Mouse (Mus musculus): Measurements from ENCODE around the gene A930017K11Rik.

The A930017K11Rik gene

DNA sequence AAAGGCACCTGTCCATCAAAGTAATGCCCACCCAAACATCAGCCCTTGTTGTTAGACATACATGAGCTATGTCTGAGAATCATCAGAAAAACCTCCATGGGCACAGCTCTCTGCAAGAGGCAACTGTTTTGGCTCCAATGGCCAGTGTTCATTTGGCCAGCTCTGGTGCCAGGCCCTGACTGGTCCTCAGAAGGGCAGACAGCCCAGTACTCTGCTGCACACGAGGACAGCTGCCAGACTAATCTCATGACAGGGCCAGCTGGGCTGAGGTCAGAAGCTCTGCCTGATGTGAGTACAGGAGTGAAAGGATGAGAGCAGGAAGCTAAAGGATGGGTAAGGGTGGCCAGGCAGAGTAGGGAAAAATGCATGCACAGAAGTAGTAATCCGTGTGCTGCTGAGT is 27.0 kb downstream of the A930017K11Rik start:
- DNase-seq (ENCODE audit: low spot score in 2 of 2), result peak in 1 of 2 experiments; percentile 57

DNA sequence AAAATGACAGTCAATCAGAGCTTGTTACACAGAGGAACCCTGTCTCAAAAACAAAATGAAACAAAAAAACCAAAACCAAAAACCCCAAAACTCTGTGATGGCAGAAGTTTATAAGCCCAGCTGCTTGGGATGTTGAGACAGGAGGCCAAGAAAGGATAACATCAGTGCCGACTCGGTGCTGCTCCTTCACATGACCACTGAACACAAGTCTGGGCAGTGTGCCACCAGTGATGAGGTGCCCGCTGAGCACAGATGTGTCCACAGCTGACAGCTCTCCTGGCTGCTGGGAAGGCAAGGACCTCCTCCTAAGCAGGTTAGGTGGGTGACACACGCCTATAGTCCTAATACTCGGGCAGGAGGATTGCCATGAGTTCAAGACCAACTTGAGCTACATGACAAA is 30.2 kb downstream of the A930017K11Rik start:
- DNase-seq (ENCODE audit: low spot score in 2 of 2), result no peak

DNA sequence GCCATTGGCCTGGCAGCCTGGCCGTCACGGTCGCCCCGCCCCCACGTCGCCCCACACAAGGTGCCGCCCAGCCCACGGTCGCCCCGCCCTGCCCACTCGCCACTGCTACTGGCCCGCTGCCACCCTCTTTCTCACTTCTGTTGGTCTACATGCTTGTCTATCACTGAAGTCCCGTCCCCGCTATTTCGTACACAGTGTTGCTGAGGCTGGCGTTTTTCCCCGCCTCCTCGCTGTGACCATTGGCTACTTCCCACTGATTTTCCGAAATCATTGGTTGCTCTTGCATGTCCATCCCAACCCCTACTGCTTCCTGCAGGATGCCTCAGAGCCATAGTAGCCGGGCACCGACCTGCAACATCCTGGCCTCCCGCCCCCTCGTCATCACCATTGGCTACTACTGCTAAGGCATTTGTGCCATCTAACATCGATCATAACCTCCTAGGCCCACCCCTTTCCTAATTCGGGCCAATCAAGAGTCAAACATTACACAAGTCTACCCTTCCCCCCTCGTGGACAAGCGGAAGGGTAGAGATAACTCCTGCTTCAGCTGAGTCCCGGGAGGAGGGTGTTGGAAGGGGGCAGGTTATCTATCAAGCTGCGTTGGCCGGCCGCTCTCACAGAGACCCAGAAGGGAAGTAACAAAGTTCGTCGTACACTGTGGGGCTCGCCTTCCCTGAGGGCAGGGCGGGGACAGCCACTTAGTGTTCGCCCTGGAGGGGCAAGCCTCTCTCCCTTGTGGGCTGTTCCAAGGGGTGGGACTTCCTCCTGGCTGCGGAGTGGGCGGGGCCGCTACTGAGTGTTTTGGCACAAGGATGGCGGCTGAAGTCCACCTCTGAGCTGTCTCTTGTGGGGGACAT is 32.4 kb downstream of the A930017K11Rik start:
- peak; percentile 100 for DNase-seq (ENCODE audit: low spot score in 2 of 2)

DNA sequence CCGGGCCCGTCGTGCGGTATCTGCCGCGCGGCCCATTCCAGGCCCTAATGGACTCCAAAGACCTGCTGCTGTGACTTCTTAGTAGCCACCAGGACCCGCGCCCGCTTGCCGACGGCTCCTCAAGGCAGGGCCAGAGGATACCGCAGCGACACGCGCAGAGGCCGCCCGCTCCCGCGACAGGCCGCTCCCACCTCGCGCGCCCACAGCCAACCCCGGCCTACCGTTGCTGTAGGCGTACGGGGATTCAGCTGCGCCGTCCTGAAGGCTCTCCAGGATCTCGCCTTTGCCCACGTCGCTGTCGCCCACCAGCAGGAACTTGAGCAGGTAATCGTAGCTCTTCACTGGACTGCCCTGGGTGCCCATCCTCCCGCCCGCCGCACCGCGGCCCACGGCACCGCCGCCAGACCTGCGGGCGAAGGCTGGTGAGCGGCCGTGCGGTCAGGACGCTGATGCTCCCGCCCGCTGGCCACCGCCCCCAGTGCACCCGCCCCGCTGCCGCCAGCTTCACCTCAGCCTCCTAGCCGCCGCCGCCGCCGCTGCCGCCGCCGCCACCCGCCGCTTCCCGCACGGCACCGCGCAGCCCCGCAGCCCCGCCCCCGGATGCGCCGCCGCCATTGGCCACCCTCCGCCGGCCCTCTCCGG is 33.1 kb downstream of the A930017K11Rik start, which contains the start of gene Rab40c:
Gene Rab40c (minus strand): TSS at position 584 of the 642 bp plus-strand sequence.
- peak; percentile 44 to 53 for DNase-seq (ENCODE audit: low spot score in 2 of 2)

DNA sequence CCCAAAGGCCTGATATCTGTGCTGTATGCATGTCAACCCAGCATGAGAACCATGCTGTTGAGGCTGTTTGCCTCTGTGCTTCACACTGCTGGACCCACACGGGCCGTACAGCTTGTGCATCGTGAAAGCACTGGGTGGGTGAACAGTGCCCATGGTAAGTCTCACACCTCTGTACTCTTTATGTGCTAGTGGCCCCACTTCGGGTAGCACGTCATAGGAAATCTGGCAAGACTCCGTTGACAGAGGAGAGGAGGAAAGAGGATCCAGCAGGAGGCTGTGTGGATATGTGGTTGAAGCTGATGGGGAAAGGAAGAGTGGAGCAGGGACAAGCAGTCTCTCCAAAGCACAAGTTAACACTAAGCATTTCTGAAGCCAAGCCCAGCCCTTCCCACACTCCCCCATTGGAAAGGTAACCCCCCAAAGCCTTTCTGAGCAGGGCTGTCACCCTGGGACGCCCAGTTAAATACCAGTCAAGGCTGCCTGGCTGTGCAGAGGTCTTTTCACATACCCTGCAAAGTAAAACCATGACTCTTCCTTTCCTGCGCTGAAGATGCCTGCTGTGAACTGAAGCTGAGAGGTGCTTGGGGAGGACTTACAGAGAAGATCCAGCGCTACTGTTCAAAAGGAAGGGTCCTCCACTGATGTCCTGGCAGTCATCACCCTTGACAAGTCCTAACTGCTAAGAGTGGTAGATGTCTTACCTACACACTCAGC is 34.2 kb downstream of the A930017K11Rik start:
- DNase-seq (ENCODE audit: low spot score in 2 of 2), result no peak

DNA sequence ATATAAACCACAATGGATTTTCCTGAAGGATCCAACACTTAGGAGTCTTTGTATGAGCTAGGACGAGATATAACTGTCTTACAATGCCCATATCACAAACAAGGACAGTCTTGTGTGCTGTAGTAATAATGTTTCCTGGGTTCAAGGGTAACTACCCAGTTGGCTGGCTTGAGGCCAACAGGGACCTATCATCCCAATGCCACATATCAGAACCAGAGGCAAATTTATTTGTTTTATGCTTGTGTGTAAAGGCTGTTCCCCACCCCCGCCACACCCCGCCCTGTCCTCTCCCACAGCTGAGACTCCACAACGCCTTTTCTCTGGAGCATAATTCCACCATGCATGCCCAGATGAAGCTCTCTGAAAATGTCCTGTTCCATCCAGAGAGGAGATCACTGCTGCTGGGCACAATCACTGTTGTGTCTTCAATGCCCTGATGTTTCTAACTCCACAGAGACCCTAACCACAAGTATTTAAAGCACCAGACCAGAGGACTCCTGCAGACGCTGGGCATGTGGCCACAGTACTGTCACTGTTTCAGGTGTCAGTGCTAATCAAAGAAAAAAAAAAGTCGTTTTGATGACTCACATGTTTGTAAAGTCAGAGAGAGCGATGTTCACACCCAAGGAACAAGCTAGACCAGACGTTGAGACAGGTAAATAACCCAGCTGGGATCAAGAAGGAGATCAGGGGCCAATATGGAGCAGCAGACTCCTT is 35.3 kb downstream of the A930017K11Rik start:
- no peak for DNase-seq (ENCODE audit: low spot score in 2 of 2)

DNA sequence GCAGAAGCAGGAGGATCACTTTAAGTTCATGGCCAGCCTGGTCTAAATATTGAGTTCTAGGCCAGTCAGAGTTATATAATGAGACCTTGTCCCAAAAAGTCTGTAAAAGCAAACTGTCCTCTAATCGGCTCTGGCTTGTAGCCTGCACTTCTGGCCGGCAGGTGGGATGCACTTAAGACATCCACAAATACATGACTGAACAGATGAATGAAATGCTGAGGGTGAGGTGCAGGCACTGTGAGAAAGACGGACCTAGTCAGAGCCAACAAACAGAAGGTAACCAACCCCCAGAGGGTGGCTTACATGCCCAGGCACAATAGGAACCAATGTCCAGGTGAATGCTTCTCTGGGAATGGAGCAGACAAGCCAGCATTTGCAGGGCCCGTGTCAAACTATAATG is 38.1 kb downstream of the A930017K11Rik start:
- DNase-seq (ENCODE audit: low spot score in 2 of 2), result no peak

DNA sequence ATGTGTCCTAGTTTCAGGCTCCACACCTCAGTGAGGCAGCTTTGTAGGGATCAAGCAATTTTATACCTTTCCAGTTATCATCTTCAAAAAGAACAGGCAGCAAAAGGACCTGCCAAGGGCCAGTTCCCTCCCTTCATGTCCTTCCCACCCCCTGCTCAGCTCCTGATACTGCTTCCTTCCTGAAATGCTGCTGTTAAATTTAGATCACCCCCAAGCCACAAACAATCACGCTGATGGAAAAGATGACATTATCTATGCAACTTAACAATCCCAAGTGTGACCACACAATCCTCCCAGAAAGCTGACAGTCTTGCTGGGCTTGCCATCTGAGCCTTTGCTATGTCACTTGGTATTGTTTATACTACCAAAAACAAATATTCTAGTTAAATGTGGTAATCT is 38.5 kb downstream of the A930017K11Rik start:
- DNase-seq (ENCODE audit: low spot score in 2 of 2), result no peak

DNA sequence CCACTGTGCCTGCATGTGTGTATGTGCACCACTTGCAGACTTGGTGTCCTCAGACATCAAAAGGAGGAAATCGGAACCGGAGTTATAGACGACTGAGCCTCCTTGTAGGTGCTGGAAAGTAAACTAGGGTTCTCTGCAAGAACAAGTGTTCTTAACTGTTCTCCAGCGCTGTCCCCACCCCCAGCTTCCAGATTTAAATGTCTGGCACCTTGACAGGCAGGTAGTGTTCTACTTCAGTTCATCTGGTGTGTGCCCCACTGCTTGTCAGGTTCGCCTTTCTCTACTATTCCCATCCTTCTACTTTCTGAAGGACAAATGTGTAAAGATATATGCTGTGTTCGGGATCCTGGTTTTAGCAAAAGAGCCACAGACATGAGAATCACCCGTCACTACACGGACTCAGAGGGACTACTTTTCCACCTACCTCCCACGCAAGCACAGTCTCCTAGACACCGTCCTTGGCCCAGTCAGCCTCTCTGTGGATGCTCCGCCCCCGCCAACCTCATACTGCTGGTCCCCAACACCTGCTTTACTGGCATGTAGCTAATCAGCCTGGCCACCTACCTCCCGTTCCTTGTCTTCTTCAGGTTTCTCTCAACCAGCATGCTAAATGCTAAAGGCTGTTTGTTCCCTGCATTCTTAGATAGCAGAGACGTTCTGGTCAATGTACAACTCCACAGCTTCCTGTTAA is 39.0 kb downstream of the A930017K11Rik start:
- peak; percentile 68 to 74 for DNase-seq (ENCODE audit: low spot score in 2 of 2)

DNA sequence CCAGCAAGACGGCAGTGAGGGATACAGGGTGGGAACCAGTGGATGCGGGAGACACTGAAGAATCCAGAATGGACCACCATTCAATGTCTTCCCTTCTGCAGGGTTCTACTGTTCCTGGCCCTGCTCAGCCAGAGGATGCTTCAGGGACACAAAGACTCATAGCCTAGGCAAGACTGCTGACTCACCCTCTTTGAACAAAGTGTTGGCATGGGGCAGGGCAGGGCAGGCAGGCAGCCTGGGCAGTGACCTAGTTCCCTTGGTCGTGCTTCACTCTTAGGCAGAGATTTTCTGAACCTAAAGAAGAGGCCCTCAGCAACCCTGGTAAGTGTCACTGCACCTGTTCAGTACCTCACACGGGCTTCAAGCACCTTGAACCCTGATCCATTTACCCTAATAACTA is 40.5 kb downstream of the A930017K11Rik start:
- DNase-seq (ENCODE audit: low spot score in 2 of 2), result no peak

DNA sequence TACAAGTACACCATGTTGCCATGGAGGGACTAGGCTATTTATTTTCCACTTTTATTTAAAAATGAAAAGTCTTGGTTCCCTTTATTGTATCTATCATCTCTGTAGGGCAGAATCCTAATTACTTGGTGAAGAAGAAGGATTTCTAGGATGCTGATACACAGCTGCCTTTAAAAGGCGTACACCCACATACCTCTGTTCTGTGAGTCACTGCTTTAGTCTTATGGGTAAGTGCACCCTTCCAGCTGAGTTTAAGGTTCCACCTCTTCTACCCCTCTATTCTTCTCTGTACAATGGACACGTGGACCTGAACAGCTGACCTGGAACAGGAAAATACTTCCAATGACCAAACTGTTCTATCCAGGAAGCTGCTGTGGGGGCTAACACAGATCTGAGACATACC is 44.7 kb downstream of the A930017K11Rik start:
- DNase-seq (ENCODE audit: low spot score in 2 of 2), result no peak

DNA sequence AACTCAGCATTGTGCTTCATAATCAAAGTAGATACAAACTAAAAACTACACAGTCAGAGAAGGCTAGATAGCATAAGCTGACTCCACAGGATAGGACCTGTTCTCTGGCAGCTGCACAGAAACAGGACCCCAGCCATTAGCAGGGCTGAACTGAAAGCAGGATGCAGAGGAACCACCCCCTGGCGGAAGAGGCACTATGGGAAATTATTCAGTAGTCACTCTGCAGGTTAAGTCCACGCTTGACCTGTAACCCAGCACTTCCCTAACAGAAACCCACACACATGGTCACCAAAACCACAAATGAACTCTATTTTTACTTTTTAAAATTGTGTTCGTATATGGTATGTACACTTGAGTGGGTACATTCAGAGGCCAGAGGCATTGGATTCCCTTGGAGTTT is 49.3 kb downstream of the A930017K11Rik start:
- DNase-seq (ENCODE audit: low spot score in 2 of 2), result no peak

DNA sequence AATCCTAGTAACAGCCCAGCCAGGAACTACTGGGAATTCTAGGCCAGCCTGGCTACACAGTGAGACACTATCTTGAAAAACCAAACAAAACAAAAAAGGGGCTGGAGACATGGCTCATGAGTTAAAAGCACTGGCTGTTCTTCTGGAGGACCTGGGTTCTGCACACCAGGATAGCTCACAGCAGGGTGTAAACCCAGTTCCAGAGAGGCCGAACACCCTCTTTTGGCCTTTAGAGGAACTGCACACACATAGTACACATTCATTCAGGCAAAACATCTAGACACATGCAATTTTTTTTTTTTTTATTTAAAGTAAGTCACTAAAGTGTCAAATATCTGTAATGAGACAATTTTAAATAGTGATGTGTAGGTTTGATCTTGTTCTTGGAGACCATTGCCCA is 52.2 kb downstream of the A930017K11Rik start:
- no peak for DNase-seq (ENCODE audit: low spot score in 2 of 2)
